ENCODE assay signal across 8 mouse cellular contexts in the genomic region with DNA sequence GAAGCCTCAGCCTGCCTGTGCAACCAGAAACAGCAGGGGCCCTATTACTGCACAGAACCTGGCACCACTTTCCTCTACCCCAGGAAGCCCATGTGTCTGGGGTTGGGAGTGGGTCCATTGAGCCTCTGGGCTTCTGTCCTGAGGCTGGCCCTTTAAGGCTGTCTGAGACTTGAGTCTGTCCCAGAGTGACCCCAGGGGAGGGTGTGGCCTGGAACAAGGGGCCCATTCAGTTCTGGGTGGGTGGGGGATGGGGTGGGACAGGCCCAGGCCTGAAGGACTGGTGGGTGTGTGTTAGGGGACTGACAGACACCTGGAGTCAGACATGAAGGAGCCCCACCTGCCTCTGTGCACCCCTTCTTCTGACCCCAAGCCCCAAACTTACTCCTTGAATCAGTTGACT. TPM values are rescaled to one million over a fixed set of nuclear protein-coding genes. Genes with fewer than 3 reads are reported as not detected.
DNase-seq lines count a peak whose midpoint lies in the region; ATAC-seq and TF ChIP-seq lines count a peak whose summit lies in the region.

No protein-coding gene starts in this region.

- intact Hi-C loops in gastrocnemius, adult 2 months (cut with DNase I), result loop anchor here (1.0 kb wide), 1 partner anchor 15 kb away; no protein-coding TSS in a partner anchor

- ATAC-seq in neural tube, embryonic 12.5 days (ENCODE audit: low FRiP score, low read depth), result no peak

- TF ChIP-seq POLR2A in liver, adult 2 months (IDR thresholded peaks at IDR 0.05; ENCODE audit: extremely low read depth, insufficient read depth, low read length), result no peak

- 0 out of 2 replicates have a peak overlapping the region, but pooled peaks have one; percentile 7 for H3K4me2 ChIP-seq in neural tube, embryonic 12.5 days (replicated peaks)

- no peaks in the 10 kb centered on the region for H3K27me3 ChIP-seq in liver, adult 2 months (ENCODE audit: control insufficient read depth, insufficient read depth, low read length)
- H3K27me3 ChIP-seq in neural tube, embryonic 12.5 days (replicated peaks), result no peaks in the 10 kb centered on the region

- H3K36me3 ChIP-seq in liver, adult 2 months (ENCODE audit: control insufficient read depth, insufficient read depth, low read length), result no peaks in the 10 kb centered on the region
- H3K36me3 ChIP-seq in neural tube, embryonic 12.5 days, result no peaks in the 10 kb centered on the region; the same call in 1 of the 2 replicates

- no peak for TF ChIP-seq CTCF in liver, adult 2 months (IDR thresholded peaks at IDR 0.05; ENCODE audit: low read depth, low read length)
- TF ChIP-seq CTCF in gastrocnemius, adult 2 months (IDR thresholded peaks at IDR 0.05), result no peak

- peaks cover 38% of the 10 kb centered on the region; the same call in 1 of the 2 replicates for H3K79me2 ChIP-seq in liver, adult 2 months (ENCODE audit: control insufficient read depth, insufficient read depth, low read length)

- no peak overlapping the region for H3K4me3 ChIP-seq in liver, adult 2 months (ENCODE audit: insufficient read depth, low read depth, low read length)
- H3K4me3 ChIP-seq in gastrocnemius, adult 2 months, result peak overlapping the region; percentile 70
- no peak overlapping the region for H3K4me3 ChIP-seq in neural tube, embryonic 12.5 days

- H3K4me1 ChIP-seq in liver, adult 2 months (ENCODE audit: control insufficient read depth, insufficient read depth, low read length), result peaks cover 82% of the 10 kb centered on the region
- peaks cover 82% of the 10 kb centered on the region for H3K4me1 ChIP-seq in neural tube, embryonic 12.5 days

- DNase-seq in liver, adult 2 months (ENCODE audit: extremely low read depth, low read depth, low spot score), result no peak
- no peak for DNase-seq in liver
- DNase-seq in gastrocnemius, adult 2 months, result peak; percentile 82
- peak; percentile 78 for DNase-seq in kidney, postnatal 10 days
- DNase-seq in ovary, postnatal 14 days (ENCODE audit: low spot score), result no peak
- no peak for DNase-seq in spleen, postnatal 4 days (ENCODE audit: low spot score in 2 of 2)
- no peak for DNase-seq in frontal cortex, postnatal 36 days (ENCODE audit: low spot score in 2 of 2)

- H3K27ac ChIP-seq in liver, adult 2 months (replicated peaks; ENCODE audit: insufficient read depth, low read depth, low read length), result peak overlapping the region; percentile 89
- peak overlapping the region; percentile 97 for H3K27ac ChIP-seq in gastrocnemius, adult 2 months
- peak overlapping the region; percentile 32; the same call in 1 of the 2 replicates for H3K27ac ChIP-seq in neural tube, embryonic 12.5 days

- H3K9me3 ChIP-seq in neural tube, embryonic 12.5 days, result no peaks in the 10 kb centered on the region

- H3K9ac ChIP-seq in liver, adult 2 months (ENCODE audit: low read depth, low read length), result peak overlapping the region; percentile 86
- H3K9ac ChIP-seq in neural tube, embryonic 12.5 days, result no peak overlapping the region

RNA-seq across cellular contexts. Expression of gene Smim24, which starts 21.8 kb away (rescaled TPM):
- 1.3 and 1.5 TPM in 2 replicates for total RNA-seq in liver, adult 2 months (2014; rRNA removed)
- 2.3 and 4.1 TPM in 2 replicates for polyA plus RNA-seq in liver, adult 2 months (2012; rRNA removed)
- total RNA-seq in gastrocnemius, adult 2 months (2021), result not detected
- polyA plus RNA-seq in neural tube, embryonic 12.5 days (2016; fragmentation: Nextera tagmentation; extraction: Ambion mirVana), result 2.1 and 2.7 TPM in 2 replicates

RNA-seq across cellular contexts. Expression of gene Gm48552, which starts 25.9 kb away (rescaled TPM):
- 0.40 TPM in 1 of 2 replicates, not detected in the other for total RNA-seq in liver, adult 2 months (2014; rRNA removed)
- 0.26 and 1.4 TPM in 2 replicates for polyA plus RNA-seq in liver, adult 2 months (2012; rRNA removed)
- total RNA-seq in gastrocnemius, adult 2 months (2021), result 1 to 10 TPM in 1 of 2 experiments, under 1 TPM in 1; 0.84 to 1.0 TPM
- 2.3 and 2.5 TPM in 2 replicates for polyA plus RNA-seq in neural tube, embryonic 12.5 days (2016; fragmentation: Nextera tagmentation; extraction: Ambion mirVana)

RNA-seq across cellular contexts. Expression of gene Gm48551, which starts 30.4 kb away (rescaled TPM):
- 2.4 TPM in 1 of 2 replicates, not detected in the other for total RNA-seq in liver, adult 2 months (2014; rRNA removed)
- polyA plus RNA-seq in liver, adult 2 months (2012; rRNA removed), result 0.32 and 0.44 TPM in 2 replicates
- 1 to 10 TPM in 1 of 2 experiments, under 1 TPM in 1; 0.87 to 2.8 TPM for total RNA-seq in gastrocnemius, adult 2 months (2021)
- 5.0 and 5.3 TPM in 2 replicates for polyA plus RNA-seq in neural tube, embryonic 12.5 days (2016; fragmentation: Nextera tagmentation; extraction: Ambion mirVana)

RNA-seq across cellular contexts. Expression of gene Dohh, which starts 30.5 kb away (rescaled TPM):
- 39.7 and 53.8 TPM in 2 replicates for total RNA-seq in liver, adult 2 months (2014; rRNA removed)
- polyA plus RNA-seq in liver, adult 2 months (2012; rRNA removed), result 42.6 and 49.7 TPM in 2 replicates
- total RNA-seq in gastrocnemius, adult 2 months (2021), result 10 to 100 TPM; 38.1 to 39.8 TPM
- 75.6 and 77.9 TPM in 2 replicates for polyA plus RNA-seq in neural tube, embryonic 12.5 days (2016; fragmentation: Nextera tagmentation; extraction: Ambion mirVana)

RNA-seq across cellular contexts. Expression of gene Fzr1, which starts 36.4 kb away (rescaled TPM):
- total RNA-seq in liver, adult 2 months (2014; rRNA removed), result 6.2 and 8.1 TPM in 2 replicates
- polyA plus RNA-seq in liver, adult 2 months (2012; rRNA removed), result 20.9 and 29.9 TPM in 2 replicates
- total RNA-seq in gastrocnemius, adult 2 months (2021), result 10 to 100 TPM; 14.0 to 18.8 TPM
- polyA plus RNA-seq in neural tube, embryonic 12.5 days (2016; fragmentation: Nextera tagmentation; extraction: Ambion mirVana), result 136 and 138 TPM in 2 replicates

Comparison
In these comparisons a context has a peak if more than half of its experiments do, and no peak if none do; other contexts are left out.
1. DNase-seq: peak in gastrocnemius, adult 2 months (single experiment) and kidney, postnatal 10 days (single experiment); none in liver, adult 2 months (single experiment), liver (single experiment), ovary, postnatal 14 days (single experiment), spleen, postnatal 4 days (0 of 2) and frontal cortex, postnatal 36 days (0 of 2).
2. H3K27ac ChIP-seq: peak in every context shown above with its lines; median percentile 97 in gastrocnemius, adult 2 months; 89 in liver, adult 2 months; 32 in neural tube, embryonic 12.5 days.